ENCODE assay signal across 13 mouse cellular contexts in genomic region chr6:99191041-99191635, GRCm38 (mm10).
DNase-seq lines count a peak whose midpoint lies in the region; ATAC-seq and TF ChIP-seq lines count a peak whose summit lies in the region.
"Had no signal": no experiment of that assay in that cellular context is flagged by ENCODE, and none has a peak within 500 bp of the region (broad histone marks: within the 10 kb centered on the region; RNA-seq: fewer than 3 reads in every experiment).

No protein-coding gene starts in this region.

- no peaks in the 10 kb centered on the region for H3K9me3 ChIP-seq in heart, embryonic 10.5 days
- no peaks in the 10 kb centered on the region for H3K9me3 ChIP-seq in midbrain, embryonic 10.5 days (replicated peaks)
- H3K9me3 ChIP-seq in midbrain, embryonic 11.5 days (ENCODE audit: control insufficient read depth, low read length): no peaks in the 10 kb centered on the region
- H3K9me3 ChIP-seq in hindbrain, embryonic 13.5 days: no peaks in the 10 kb centered on the region
- no peaks in the 10 kb centered on the region for H3K9me3 ChIP-seq in neural tube, embryonic 15.5 days (replicated peaks)
- H3K9me3 ChIP-seq: limb, embryonic 12.5 days had no signal

- no peak overlapping the region for H3K4me2 ChIP-seq in midbrain, embryonic 11.5 days
- no peak overlapping the region for H3K4me2 ChIP-seq in hindbrain, embryonic 13.5 days
- H3K4me2 ChIP-seq in neural tube, embryonic 15.5 days: peak overlapping the region; percentile 34
- H3K4me2 ChIP-seq: limb, embryonic 12.5 days had no signal

- no peak overlapping the region for H3K4me3 ChIP-seq in heart, embryonic 10.5 days
- H3K4me3 ChIP-seq in heart, adult 2 months: no peak overlapping the region
- H3K4me3 ChIP-seq in midbrain, embryonic 10.5 days: no peak overlapping the region
- no peak overlapping the region for H3K4me3 ChIP-seq in midbrain, embryonic 11.5 days (ENCODE audit: low read depth, low read length)
- no peak overlapping the region for H3K4me3 ChIP-seq in hindbrain, embryonic 13.5 days
- H3K4me3 ChIP-seq in neural tube, embryonic 15.5 days (replicated peaks): no peak overlapping the region
- H3K4me3 ChIP-seq: limb, embryonic 12.5 days had no signal

- no peak overlapping the region for H3K9ac ChIP-seq in heart, adult 2 months (ENCODE audit: low read depth, low read length)
- no peak overlapping the region for H3K9ac ChIP-seq in midbrain, embryonic 11.5 days (ENCODE audit: low read length)
- H3K9ac ChIP-seq in hindbrain, embryonic 13.5 days: no peak overlapping the region
- H3K9ac ChIP-seq in neural tube, embryonic 15.5 days (replicated peaks): 0 out of 2 replicates have a peak overlapping the region, but pooled peaks have one; percentile 10
- H3K9ac ChIP-seq: limb, embryonic 12.5 days had no signal

- intact Hi-C loops in heart, adult 2 months (cut with DNase I): no loop called here

- H3K79me2 ChIP-seq in heart, adult 2 months (replicated peaks; ENCODE audit: control insufficient read depth, insufficient read depth, low read length): no peaks in the 10 kb centered on the region

- no peak for ATAC-seq in midbrain, embryonic 11.5 days (ENCODE audit: low FRiP score)
- no peak for ATAC-seq in hindbrain, embryonic 13.5 days (ENCODE audit: low FRiP score)
- no peak; the same call in 1 of the 2 replicates for ATAC-seq in neural tube, embryonic 15.5 days (ENCODE audit: low FRiP score)
- ATAC-seq in activated CD4-positive, CD25-positive, alpha-beta regulatory T cell, adult 4 months: no peak

- H3K27ac ChIP-seq in heart, embryonic 10.5 days: peak overlapping the region; percentile 65
- no peak overlapping the region for H3K27ac ChIP-seq in heart, adult 2 months
- H3K27ac ChIP-seq in midbrain, embryonic 10.5 days (replicated peaks): peak overlapping the region; percentile 33; the same call in 1 of the 2 replicates
- H3K27ac ChIP-seq in midbrain, embryonic 11.5 days (ENCODE audit: low read depth, low read length): no peak overlapping the region
- 0 out of 2 replicates have a peak overlapping the region, but pooled peaks have one; percentile 30 for H3K27ac ChIP-seq in hindbrain, embryonic 13.5 days
- H3K27ac ChIP-seq in neural tube, embryonic 15.5 days (replicated peaks): no peak overlapping the region
- H3K27ac ChIP-seq: limb, embryonic 12.5 days; macrophage had no signal

- WGBS in heart, embryonic 10.5 days: 71% methylated on average over 12 of the region's 12 CpGs
- 86% methylated on average over 12 of the region's 12 CpGs for WGBS in heart, adult 2 months
- WGBS in midbrain, embryonic 10.5 days: 78% methylated on average over 12 of the region's 12 CpGs
- 63% methylated on average over 12 of the region's 12 CpGs for WGBS in midbrain, embryonic 11.5 days
- 45% methylated on average over 12 of the region's 12 CpGs for WGBS in hindbrain, embryonic 13.5 days
- 32% methylated on average over 12 of the region's 12 CpGs for WGBS in neural tube, embryonic 15.5 days

- TF ChIP-seq POLR2A in heart, adult 2 months (IDR thresholded peaks at IDR 0.05; ENCODE audit: insufficient read depth, low read depth, low read length): no peak

- no peaks in the 10 kb centered on the region for H3K27me3 ChIP-seq in heart, embryonic 10.5 days (ENCODE audit: insufficient read depth, poor library complexity, severe bottlenecking)
- H3K27me3 ChIP-seq in heart, adult 2 months (ENCODE audit: control insufficient read depth, insufficient read depth, low read length): no peaks in the 10 kb centered on the region
- H3K27me3 ChIP-seq in midbrain, embryonic 10.5 days (ENCODE audit: low read depth, poor library complexity, severe bottlenecking): no peaks in the 10 kb centered on the region
- H3K27me3 ChIP-seq in midbrain, embryonic 11.5 days (ENCODE audit: control insufficient read depth, insufficient read depth, low read length): no peaks in the 10 kb centered on the region
- H3K27me3 ChIP-seq in hindbrain, embryonic 13.5 days: peaks cover 8% of the 10 kb centered on the region; the same call in 1 of the 2 replicates
- H3K27me3 ChIP-seq in neural tube, embryonic 15.5 days (replicated peaks): peaks cover 4% of the 10 kb centered on the region; the same call in 1 of the 2 replicates
- H3K27me3 ChIP-seq: limb, embryonic 12.5 days had no signal

- no peak for TF ChIP-seq EP300 in heart, adult 2 months (IDR thresholded peaks at IDR 0.05; ENCODE audit: insufficient read depth, low read depth, low read length)

- no peak for DNase-seq in heart, embryonic 10.5 days (ENCODE audit: low spot score)
- DNase-seq in heart, adult 2 months: no peak
- no peak for DNase-seq in midbrain, embryonic 10.5 days (ENCODE audit: low spot score)
- no peak for DNase-seq in midbrain, embryonic 11.5 days (ENCODE audit: low spot score, missing footprints)
- no peak for DNase-seq in thymus, adult 18-20 months
- DNase-seq: embryo, embryonic 11 days; kidney, adult 9 months; right cerebral cortex, postnatal 25 days had no signal

- H3K36me3 ChIP-seq in heart, embryonic 10.5 days: no peaks in the 10 kb centered on the region
- no peaks in the 10 kb centered on the region for H3K36me3 ChIP-seq in heart, adult 2 months (ENCODE audit: control insufficient read depth, insufficient read depth, low read length)
- no peaks in the 10 kb centered on the region for H3K36me3 ChIP-seq in midbrain, embryonic 10.5 days
- no peaks in the 10 kb centered on the region for H3K36me3 ChIP-seq in midbrain, embryonic 11.5 days (ENCODE audit: control insufficient read depth, insufficient read depth, low read length)
- no peaks in the 10 kb centered on the region for H3K36me3 ChIP-seq in hindbrain, embryonic 13.5 days
- H3K36me3 ChIP-seq in neural tube, embryonic 15.5 days: no peaks in the 10 kb centered on the region
- H3K36me3 ChIP-seq: limb, embryonic 12.5 days had no signal

- H3K4me1 ChIP-seq in heart, embryonic 10.5 days: peaks cover 66% of the 10 kb centered on the region
- H3K4me1 ChIP-seq in heart, adult 2 months (ENCODE audit: control insufficient read depth, insufficient read depth, low read length): no peaks in the 10 kb centered on the region; the same call in 1 of the 2 replicates
- peaks cover 51% of the 10 kb centered on the region for H3K4me1 ChIP-seq in midbrain, embryonic 10.5 days
- peaks cover 23% of the 10 kb centered on the region for H3K4me1 ChIP-seq in midbrain, embryonic 11.5 days (ENCODE audit: control insufficient read depth, insufficient read depth, low read length)
- H3K4me1 ChIP-seq in hindbrain, embryonic 13.5 days (replicated peaks): peaks cover 37% of the 10 kb centered on the region
- peaks cover 34% of the 10 kb centered on the region for H3K4me1 ChIP-seq in neural tube, embryonic 15.5 days

- TF ChIP-seq CTCF in heart, adult 2 months (IDR thresholded peaks at IDR 0.05): no peak

Comparison
In these comparisons a context has a peak if more than half of its experiments do, and no peak if none do; other contexts are left out.
1. H3K27ac ChIP-seq: peak in heart, embryonic 10.5 days (single experiment), midbrain, embryonic 10.5 days (single experiment) and hindbrain, embryonic 13.5 days (single experiment); none in heart, adult 2 months (single experiment), midbrain, embryonic 11.5 days (single experiment) and neural tube, embryonic 15.5 days (single experiment).